Mouse (Mus musculus): ENCODE data around the gene Pank4.

DNA sequence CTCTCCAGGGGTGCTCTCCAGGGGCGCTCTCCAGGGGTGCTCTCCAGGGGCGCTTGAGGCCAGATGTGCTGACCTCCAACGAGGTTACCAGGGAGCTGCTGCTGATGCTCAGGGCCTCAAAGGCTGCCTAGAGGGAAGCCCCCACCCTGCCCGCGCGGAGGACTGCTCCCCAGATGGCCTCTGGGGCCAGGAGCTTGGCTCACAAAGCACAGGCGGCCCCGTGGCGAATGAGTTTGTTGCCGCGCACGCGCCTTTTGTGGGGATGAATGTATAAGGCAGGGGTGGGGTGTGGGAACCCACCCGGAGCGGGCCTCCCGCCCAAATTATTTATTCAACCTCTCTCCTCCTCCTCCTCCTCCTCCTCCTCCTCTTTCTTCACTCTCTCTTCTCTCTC lies 14.3 kb upstream of the Pank4 start:
- TF ChIP-seq JUND (conservative IDR thresholded peaks at IDR 0.05; ENCODE audit: low read depth, low read length) = no peak
- no peak for TF ChIP-seq RAD21 (IDR thresholded peaks at IDR 0.05; ENCODE audit: low read depth, low read length)
- TF ChIP-seq POLR2A (IDR thresholded peaks at IDR 0.05; ENCODE audit: low read depth, low read length) = no peak
- no peak for TF ChIP-seq SIN3A (IDR thresholded peaks at IDR 0.05; ENCODE audit: low read length)
- no peak for TF ChIP-seq RCOR1 (conservative IDR thresholded peaks at IDR 0.05; ENCODE audit: low read depth, low read length)
- no peak for TF ChIP-seq ELF1 (IDR thresholded peaks at IDR 0.05; ENCODE audit: low read depth, low read length)
